Mouse (Mus musculus): ENCODE measurements at regions not wholly inside any gene's neighbourhood (a gene's known extent, or its start where the extent isn't known, plus 50 kb on each side); places are given as distances from the start of the nearest gene placed in this dataset.

GRCm38 (mm10) chr15:72105830-72106413, 1728.4 kb upstream of the Gm6569 start:
- no peak for TF ChIP-seq POLR2A (IDR thresholded peaks at IDR 0.05; ENCODE audit: borderline replicate concordance, extremely low read depth, insufficient read depth, insufficient read length, poor library complexity, severe bottlenecking)
- TF ChIP-seq CTCF (IDR thresholded peaks at IDR 0.05; ENCODE audit: borderline replicate concordance, extremely low read depth, insufficient read depth, insufficient read length): no peak

Data from brain, embryonic 14.5 days (tissue).